Mouse (Mus musculus) layer of hippocampus, postnatal 14 days (tissue): ENCODE data around the gene Arhgap42. TPM values are rescaled to one million over a fixed set of nuclear protein-coding genes. Genes with fewer than 3 reads are reported as not detected.

Source experiments
- DNase-seq, 2 experiments: peaks; one replicate each; pipeline ENCODE4 v3.0.0; 2021 to 2022; ENCODE audit warnings: low spot score in 2 of 2, mixed read lengths in 1 of 2
- long read RNA-seq, 2 experiments: library from polyadenylated mRNA; stranded (forward); transcript quantifications; one replicate each; pipeline ENCODE4 v2.0.0; 2021
- total RNA-seq, 2 experiments: library from RNA; stranded (reverse); gene quantifications; 2 replicates each; pipeline ENCODE4 v1.2.3; 2021

Gene Arhgap42
- 10 to 100 TPM in 1 of 2 experiments, 1 to 10 TPM in 1; 8.5 to 11.7 TPM for total RNA-seq
- long read RNA-seq, experiment 1, partial matches to known transcripts = 1 of 2 reads
- long read RNA-seq, experiment 1, other reads (novel, unspliced or antisense) = 1 of 2 reads
- long read RNA-seq, experiment 2, partial matches to known transcripts = 1 of 3 reads
- long read RNA-seq, experiment 2, other reads (novel, unspliced or antisense) = 2 of 3 reads

- DNase-seq = peak; percentile 34 to 56
Measured at GRCm38 (mm10) chr9:9238438-9239391, at the start of gene Arhgap42. Arhgap42 (minus strand) TSS chr9:9239101.

GRCm38 (mm10) chr9:9288140-9288539 is 49.2 kb upstream of the Arhgap42 start:
- DNase-seq = no peak

- no peak for DNase-seq
Measured at GRCm38 (mm10) chr9:9269305-9269704, 30.4 kb upstream of the Arhgap42 start.

DNA sequence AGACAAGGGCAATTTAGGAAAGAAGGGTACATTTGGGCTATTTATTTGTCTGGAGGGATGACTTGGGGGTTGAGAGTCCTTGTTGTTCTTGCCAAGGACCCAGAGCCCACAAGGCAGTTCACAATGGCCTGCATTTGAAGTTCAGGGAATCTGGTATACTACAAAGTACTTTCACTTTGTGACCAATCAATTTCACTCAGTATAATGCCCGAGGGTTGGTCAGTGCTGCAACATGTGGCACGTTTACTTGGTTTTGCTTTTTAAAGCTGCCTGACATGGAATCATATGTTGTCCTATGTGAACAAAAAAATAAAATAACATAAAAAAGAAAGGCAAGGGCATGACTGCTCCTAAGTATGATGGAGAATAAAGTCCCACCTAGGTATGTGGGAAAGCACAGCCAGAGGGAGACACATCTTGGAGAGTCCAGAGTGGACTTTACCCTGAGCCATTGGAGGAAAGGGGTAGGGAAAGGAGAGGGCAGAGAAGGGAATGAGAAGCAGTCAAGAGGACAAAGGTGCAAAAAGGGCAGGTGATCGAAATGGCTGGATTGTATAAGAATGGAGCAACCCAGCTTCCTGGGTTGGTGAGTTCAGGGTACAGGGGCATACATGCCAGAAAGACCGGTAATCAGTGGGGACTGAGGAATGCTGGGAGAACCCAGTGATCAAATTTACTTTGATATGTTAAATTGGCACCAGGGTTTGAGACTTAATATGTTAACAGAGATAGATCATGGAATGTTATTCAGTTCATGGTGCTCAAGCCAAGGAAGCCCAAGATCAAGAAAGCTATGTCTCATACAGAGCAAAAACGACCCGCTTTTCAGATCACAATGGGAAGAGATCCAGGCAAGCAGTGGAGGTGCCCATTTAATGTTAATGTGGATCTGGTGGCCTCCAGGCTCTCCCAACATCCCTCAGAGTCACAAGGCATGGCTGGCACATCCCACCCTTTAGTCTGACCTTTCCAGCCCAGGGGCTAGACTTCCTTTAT is 29.0 kb upstream of the Arhgap42 start:
- DNase-seq = no peak

GRCm38 (mm10) chr9:9263543-9263942 is 24.6 kb upstream of the Arhgap42 start:
- DNase-seq = no peak

DNA sequence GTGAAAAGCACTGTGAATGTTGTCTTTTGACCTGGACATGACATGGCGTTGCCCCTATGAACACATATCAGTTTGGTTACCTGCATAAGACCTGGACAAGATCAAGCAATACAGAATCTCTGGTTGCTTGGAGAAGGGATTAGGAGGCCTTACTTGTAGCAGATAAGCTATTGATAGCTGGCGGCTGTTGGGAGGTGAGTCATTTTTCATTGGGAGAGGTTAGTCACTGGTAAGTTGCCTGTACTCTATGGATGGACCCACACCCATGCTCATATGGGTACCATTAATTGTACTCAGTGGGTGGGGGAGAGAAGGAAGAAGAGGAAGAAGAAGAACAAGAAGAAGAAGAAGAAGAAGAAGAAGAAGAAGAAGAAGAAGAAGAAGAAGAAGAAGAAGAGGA is 23.6 kb upstream of the Arhgap42 start:
- no peak for DNase-seq

- DNase-seq = no peak
Measured at GRCm38 (mm10) chr9:9254764-9255163, 15.9 kb upstream of the Arhgap42 start.

- no peak for DNase-seq
Measured at GRCm38 (mm10) chr9:9248529-9248928, 9.6 kb upstream of the Arhgap42 start.

DNA sequence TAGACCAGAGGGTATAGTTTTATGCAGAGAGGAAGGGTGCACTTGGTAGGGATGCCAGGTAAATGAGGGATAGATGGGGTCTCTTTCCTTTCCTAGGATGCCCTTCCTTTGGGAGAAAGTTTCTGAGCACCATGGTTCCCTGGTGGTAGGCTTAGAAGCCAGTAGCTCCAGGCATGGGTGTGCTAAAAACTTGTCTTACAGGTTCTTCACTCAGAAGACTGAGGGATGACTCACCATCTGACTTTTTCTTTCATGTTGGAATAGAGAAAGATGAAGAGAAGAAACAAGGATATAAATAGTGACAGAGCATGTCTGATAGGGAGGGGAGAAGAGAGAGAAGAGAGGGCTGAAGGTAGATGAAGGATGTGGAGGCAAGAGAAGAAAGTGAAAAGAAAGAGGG is 7.1 kb upstream of the Arhgap42 start:
- no peak for DNase-seq

DNA sequence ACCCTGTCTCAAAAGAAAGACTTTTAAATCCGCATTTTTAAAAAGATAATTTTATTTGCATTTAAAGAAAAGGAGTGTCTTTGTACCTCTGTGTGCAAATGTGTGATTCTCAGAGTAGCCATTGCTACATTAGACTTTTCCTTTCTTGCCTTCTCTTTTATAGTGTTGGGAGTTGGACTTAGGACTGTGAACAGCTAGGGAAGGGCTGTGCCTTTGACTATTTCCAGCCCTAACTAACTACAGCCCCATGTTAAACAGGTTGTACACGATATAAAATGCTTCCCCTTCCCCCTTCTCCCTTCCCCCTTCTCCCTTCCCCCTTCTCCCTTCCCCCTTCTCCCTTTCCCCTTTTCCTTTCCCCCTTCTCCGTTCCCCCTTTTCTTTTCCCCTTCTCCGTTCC is 4.9 kb upstream of the Arhgap42 start:
- DNase-seq = no peak

GRCm38 (mm10) chr9:9241202-9241795 is 2.4 kb upstream of the Arhgap42 start:
- no peak for DNase-seq

DNA sequence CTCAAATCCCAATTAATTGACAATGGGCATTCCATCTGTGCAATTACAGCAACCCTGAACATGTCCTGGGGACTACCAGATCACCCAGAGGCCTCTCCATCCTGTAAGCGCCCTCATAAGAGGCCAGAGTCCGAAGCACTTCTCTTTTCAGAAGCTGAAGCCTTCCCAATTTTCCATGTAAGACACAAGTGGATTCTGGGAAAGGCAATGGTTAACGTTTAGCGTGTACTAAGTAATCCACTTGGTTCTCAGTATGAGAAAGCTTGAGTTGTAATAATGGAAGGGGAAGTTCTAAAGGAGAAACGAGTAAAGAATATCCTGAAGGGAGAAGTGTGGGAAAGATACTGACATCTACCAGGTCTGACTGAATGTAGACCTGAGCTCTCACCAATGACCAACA is 1.4 kb downstream of the Arhgap42 start:
- no peak for DNase-seq

DNA sequence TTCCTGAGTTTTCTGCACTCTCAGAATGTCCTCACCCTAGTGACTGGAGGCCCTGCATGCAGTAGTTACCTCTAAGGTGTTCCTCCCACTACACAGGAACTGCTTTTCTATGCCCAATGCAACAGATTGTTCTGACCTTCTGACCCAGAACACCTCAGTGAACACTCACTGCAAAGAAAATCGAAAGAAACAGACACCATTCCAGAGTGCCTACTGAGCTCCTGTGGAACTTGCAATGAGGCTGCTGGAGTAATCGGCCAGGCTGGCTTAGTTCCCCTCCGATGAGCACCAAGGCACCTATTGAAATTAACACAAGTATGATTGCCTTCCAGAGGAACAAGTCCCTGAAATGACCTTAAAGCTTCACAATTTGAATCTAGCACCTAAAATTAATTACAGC is 9.2 kb downstream of the Arhgap42 start:
- no peak for DNase-seq

DNA sequence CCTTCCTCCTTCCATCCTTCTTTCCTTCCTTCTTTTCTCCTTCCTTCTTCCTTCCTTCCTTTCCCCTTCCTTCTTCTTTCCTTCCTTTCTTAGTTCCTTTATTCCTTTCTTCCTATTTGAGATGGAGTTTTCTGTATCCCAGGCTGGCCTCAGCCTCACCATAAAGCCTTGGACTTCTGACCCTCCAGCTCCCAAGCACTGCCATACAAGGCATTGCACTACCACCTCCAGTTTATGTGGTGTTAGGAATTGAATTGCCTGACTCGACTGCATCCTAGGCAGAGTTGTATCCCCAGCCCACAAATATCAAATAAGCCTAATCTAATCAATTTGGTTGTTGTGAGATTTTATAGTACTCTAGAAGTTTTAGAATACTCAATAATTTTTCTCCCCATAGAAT is 14.1 kb downstream of the Arhgap42 start:
- no peak for DNase-seq

DNA sequence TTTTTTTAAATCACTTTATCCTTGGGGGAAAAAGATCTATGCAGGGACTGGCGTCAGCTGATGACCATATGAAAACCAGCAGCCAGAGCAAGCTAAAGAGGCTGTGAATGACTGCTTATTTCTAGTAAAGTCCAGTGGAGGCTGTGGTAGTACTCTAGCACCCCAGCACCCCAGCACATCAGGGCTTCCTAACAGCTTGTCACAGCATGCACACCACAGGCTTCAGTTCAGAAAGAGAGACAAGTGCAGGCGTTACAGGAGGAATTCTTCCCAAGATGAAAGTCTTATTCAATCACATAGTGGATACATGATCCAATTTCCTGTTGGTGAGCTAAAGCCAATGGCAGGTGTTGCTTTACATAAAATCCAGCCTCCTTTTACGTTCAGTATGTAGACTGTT is 15.5 kb downstream of the Arhgap42 start:
- no peak for DNase-seq

GRCm38 (mm10) chr9:9221950-9222486 is 16.9 kb downstream of the Arhgap42 start:
- no peak for DNase-seq

- DNase-seq = no peak
Measured at GRCm38 (mm10) chr9:9221185-9221584, 17.7 kb downstream of the Arhgap42 start.

DNA sequence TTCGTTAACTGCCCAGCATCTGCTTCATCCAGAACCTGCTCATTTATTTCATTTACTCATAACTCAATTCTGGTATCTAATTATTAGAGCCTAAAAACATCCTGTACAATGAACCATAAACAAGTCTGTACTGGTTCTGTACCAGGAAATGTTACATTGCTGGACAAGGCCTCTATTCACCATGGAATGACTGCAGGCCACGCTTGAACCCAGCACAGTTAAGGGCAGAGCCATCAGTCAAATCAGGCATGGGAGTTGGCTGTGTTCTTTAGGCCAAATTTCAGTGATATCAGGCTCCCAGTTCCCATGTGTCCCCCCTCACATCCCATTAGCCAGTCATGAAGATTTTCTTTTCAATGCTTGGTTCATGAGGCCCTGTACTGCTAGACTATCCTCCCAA is 20.6 kb downstream of the Arhgap42 start:
- no peak for DNase-seq

- no peak for DNase-seq
Measured at GRCm38 (mm10) chr9:9214849-9215248, 24.1 kb downstream of the Arhgap42 start.

- DNase-seq = no peak
Measured at GRCm38 (mm10) chr9:9214296-9214695, 24.6 kb downstream of the Arhgap42 start.
